13 mouse cellular contexts compared by ENCODE assay signal in the genomic region with DNA sequence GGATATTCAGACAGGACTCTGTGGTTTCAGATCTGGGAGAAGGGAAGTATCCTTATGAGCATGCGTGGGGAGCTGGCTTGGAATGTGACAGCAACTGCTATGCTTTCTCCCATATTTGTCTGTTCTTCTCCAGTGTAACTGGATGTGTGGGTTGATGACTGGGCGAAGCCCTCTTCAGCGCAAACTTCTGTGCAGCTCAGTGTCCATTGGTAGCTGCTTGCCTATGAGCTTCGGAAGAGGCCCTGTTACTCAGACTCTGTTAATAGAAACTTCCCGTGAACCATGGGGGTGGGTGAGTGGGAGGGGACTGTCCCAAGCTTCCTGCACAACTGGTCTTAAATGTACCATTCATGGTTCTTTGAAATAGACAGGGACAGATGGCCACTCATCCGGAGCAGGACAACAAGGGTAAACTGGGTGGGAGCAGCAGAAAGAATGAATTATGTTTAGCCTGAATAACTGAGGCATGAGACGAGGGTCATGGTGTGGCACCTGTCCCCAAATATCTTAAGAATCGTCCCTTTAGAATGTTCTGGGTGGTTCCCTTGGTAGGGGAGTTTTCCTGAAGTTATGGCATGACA.
"Had no signal": no experiment of that assay in that cellular context is flagged by ENCODE, and none has a peak within 500 bp of the region (broad histone marks: within the 10 kb centered on the region; RNA-seq: fewer than 3 reads in every experiment).

No protein-coding gene starts in this region.

- H3K4me1 ChIP-seq: liver, embryonic 12.5 days had no signal

- ATAC-seq: intestine, postnatal 0 days; liver, embryonic 12.5 days; midbrain, embryonic 16.5 days had no signal

- H3K4me3 ChIP-seq: layer of hippocampus, adult 2 months; limb, embryonic 15.5 days; liver, embryonic 12.5 days; midbrain, embryonic 12.5 days; stomach, embryonic 15.5 days had no signal

- H3K9ac ChIP-seq: limb, embryonic 15.5 days; liver, embryonic 12.5 days; lung, embryonic 14.5 days; midbrain, embryonic 12.5 days; stomach, embryonic 15.5 days had no signal

- DNase-seq: kidney, adult 8-10 months; kidney, postnatal 4 days; left cerebral cortex, postnatal 4 days; lung, embryonic 14.5 days; spleen, adult 18-20 months had no signal

- H3K36me3 ChIP-seq: limb, embryonic 15.5 days; liver, embryonic 12.5 days; midbrain, embryonic 12.5 days; stomach, embryonic 15.5 days had no signal

- H3K9me3 ChIP-seq: limb, embryonic 15.5 days; liver, embryonic 12.5 days; midbrain, embryonic 12.5 days; stomach, embryonic 15.5 days had no signal

- H3K4me2 ChIP-seq: limb, embryonic 15.5 days; liver, embryonic 12.5 days; lung, embryonic 14.5 days; midbrain, embryonic 12.5 days; stomach, embryonic 15.5 days had no signal

- H3K27me3 ChIP-seq: stomach, embryonic 15.5 days had no signal

- H3K27ac ChIP-seq: kidney, postnatal 0 days; layer of hippocampus, adult 2 months; limb, embryonic 15.5 days; liver, embryonic 12.5 days; midbrain, embryonic 12.5 days; stomach, embryonic 15.5 days had no signal
